Mouse (Mus musculus): ENCODE data around the gene Rgs3. TPM values are rescaled to one million over a fixed set of nuclear protein-coding genes. Genes with fewer than 3 reads are reported as not detected.

The Rgs3 gene
- polyA plus RNA-seq, 1 experiment from 2014 or later, result 63.1 TPM

- H3K4me2 ChIP-seq (ENCODE audit: low read depth, low read length), result no peak overlapping the region
- no peaks in the 10 kb centered on the region for H3K9me3 ChIP-seq (replicated peaks; ENCODE audit: control insufficient read depth, low read length)
- no peaks in the 10 kb centered on the region for H3K36me3 ChIP-seq (ENCODE audit: control insufficient read depth, insufficient read depth)
- no peak overlapping the region for H3K27ac ChIP-seq (ENCODE audit: low read length)
- no peak overlapping the region for H3K4me3 ChIP-seq (ENCODE audit: low read length)
- no peaks in the 10 kb centered on the region for H3K4me1 ChIP-seq (ENCODE audit: control insufficient read depth, insufficient read depth, low read length)
- WGBS, result 72% methylated on average over 6 of the region's 6 CpGs
- H3K9ac ChIP-seq (ENCODE audit: low read length), result no peak overlapping the region
- no peaks in the 10 kb centered on the region for H3K27me3 ChIP-seq (ENCODE audit: control insufficient read depth, insufficient read depth, low read length)
- no peak for ATAC-seq (replicated peaks; ENCODE audit: extremely low read depth, insufficient read depth, low FRiP score)
These were observed 25.9 kb upstream of the Rgs3 start for GRCm38 (mm10) chr4:62533729-62534128.

GRCm38 (mm10) chr4:62541802-62542201, 17.8 kb upstream of the Rgs3 start:
- 63% methylated on average over 3 of the region's 3 CpGs for WGBS
- H3K4me1 ChIP-seq (ENCODE audit: control insufficient read depth, insufficient read depth, low read length), result no peaks in the 10 kb centered on the region
- H3K27me3 ChIP-seq (ENCODE audit: control insufficient read depth, insufficient read depth, low read length), result no peaks in the 10 kb centered on the region
- no peak overlapping the region for H3K4me3 ChIP-seq (ENCODE audit: low read length)
- H3K4me2 ChIP-seq (ENCODE audit: low read depth, low read length), result no peak overlapping the region
- H3K9ac ChIP-seq (ENCODE audit: low read length), result no peak overlapping the region
- ATAC-seq (replicated peaks; ENCODE audit: extremely low read depth, insufficient read depth, low FRiP score), result no peak
- no peaks in the 10 kb centered on the region for H3K36me3 ChIP-seq (ENCODE audit: control insufficient read depth, insufficient read depth)
- no peaks in the 10 kb centered on the region for H3K9me3 ChIP-seq (replicated peaks; ENCODE audit: control insufficient read depth, low read length)
- no peak overlapping the region for H3K27ac ChIP-seq (ENCODE audit: low read length)

GRCm38 (mm10) chr4:62543782-62544181, 15.9 kb upstream of the Rgs3 start:
- no peaks in the 10 kb centered on the region for H3K36me3 ChIP-seq (ENCODE audit: control insufficient read depth, insufficient read depth)
- no peak for ATAC-seq (replicated peaks; ENCODE audit: extremely low read depth, insufficient read depth, low FRiP score)
- H3K9me3 ChIP-seq (replicated peaks; ENCODE audit: control insufficient read depth, low read length), result no peaks in the 10 kb centered on the region
- WGBS, result 72% methylated on average over 6 of the region's 6 CpGs
- no peak overlapping the region for H3K4me3 ChIP-seq (ENCODE audit: low read length)
- no peak overlapping the region for H3K27ac ChIP-seq (ENCODE audit: low read length)
- no peaks in the 10 kb centered on the region for H3K4me1 ChIP-seq (ENCODE audit: control insufficient read depth, insufficient read depth, low read length)
- no peaks in the 10 kb centered on the region for H3K27me3 ChIP-seq (ENCODE audit: control insufficient read depth, insufficient read depth, low read length)
- H3K4me2 ChIP-seq (ENCODE audit: low read depth, low read length), result no peak overlapping the region
- no peak overlapping the region for H3K9ac ChIP-seq (ENCODE audit: low read length)

GRCm38 (mm10) chr4:62544801-62545200, 14.8 kb upstream of the Rgs3 start:
- Histone ChIP-seq H3K27ac (ENCODE audit: low read length) (no peak overlapping the region), H3K9me3 (replicated peaks; ENCODE audit: control insufficient read depth, low read length) (no peaks in the 10 kb centered on the region), H3K4me3 (ENCODE audit: low read length) (no peak overlapping the region), H3K27me3 (ENCODE audit: control insufficient read depth, insufficient read depth, low read length) (no peaks in the 10 kb centered on the region), H3K4me2 (ENCODE audit: low read depth, low read length) (no peak overlapping the region), H3K9ac (ENCODE audit: low read length) (no peak overlapping the region), H3K4me1 (ENCODE audit: control insufficient read depth, insufficient read depth, low read length) (no peaks in the 10 kb centered on the region), H3K36me3 (ENCODE audit: control insufficient read depth, insufficient read depth) (no peaks in the 10 kb centered on the region)
- ATAC-seq (replicated peaks; ENCODE audit: extremely low read depth, insufficient read depth, low FRiP score), result no peak

- ATAC-seq (replicated peaks; ENCODE audit: extremely low read depth, insufficient read depth, low FRiP score), result no peak
- Histone ChIP-seq H3K4me3 (ENCODE audit: low read length) (no peak overlapping the region), H3K9ac (ENCODE audit: low read length) (no peak overlapping the region), H3K4me2 (ENCODE audit: low read depth, low read length) (no peak overlapping the region), H3K4me1 (ENCODE audit: control insufficient read depth, insufficient read depth, low read length) (no peaks in the 10 kb centered on the region), H3K36me3 (ENCODE audit: control insufficient read depth, insufficient read depth) (no peaks in the 10 kb centered on the region), H3K27ac (ENCODE audit: low read length) (no peak overlapping the region), H3K9me3 (replicated peaks; ENCODE audit: control insufficient read depth, low read length) (no peaks in the 10 kb centered on the region), H3K27me3 (ENCODE audit: control insufficient read depth, insufficient read depth, low read length) (no peaks in the 10 kb centered on the region)
- WGBS, result 73% methylated on average over 7 of the region's 7 CpGs
These were observed 7.7 kb upstream of the Rgs3 start for GRCm38 (mm10) chr4:62551966-62552365.

GRCm38 (mm10) chr4:62557436-62557835, 2.2 kb upstream of the Rgs3 start:
- no peak overlapping the region; the same call in 1 of the 2 replicates for H3K9ac ChIP-seq (ENCODE audit: low read length)
- peak overlapping the region; percentile 42; the same call in 1 of the 2 replicates for H3K27ac ChIP-seq (ENCODE audit: low read length)

GRCm38 (mm10) chr4:62560963-62561629, 1.4 kb downstream of the Rgs3 start:
- Histone ChIP-seq H3K36me3 (ENCODE audit: control insufficient read depth, insufficient read depth) (no peaks in the 10 kb centered on the region), H3K4me3 (ENCODE audit: low read length) (no peak overlapping the region), H3K4me1 (ENCODE audit: control insufficient read depth, insufficient read depth, low read length) (peaks cover 12% of the 10 kb centered on the region), H3K27ac (ENCODE audit: low read length) (no peak overlapping the region), H3K4me2 (ENCODE audit: low read depth, low read length) (no peak overlapping the region), H3K9ac (ENCODE audit: low read length) (no peak overlapping the region), H3K9me3 (replicated peaks; ENCODE audit: control insufficient read depth, low read length) (no peaks in the 10 kb centered on the region), H3K27me3 (ENCODE audit: control insufficient read depth, insufficient read depth, low read length) (peaks cover 46% of the 10 kb centered on the region)
- 0 out of 2 replicates have a peak, but pooled peaks have one; percentile 21 for ATAC-seq (replicated peaks; ENCODE audit: extremely low read depth, insufficient read depth, low FRiP score)
- WGBS, result 23% methylated on average over 4 of the region's 4 CpGs

More at GRCm38 (mm10) chr4:62557436-62557835, 2.2 kb upstream of the Rgs3 start:
- H3K9me3 ChIP-seq (replicated peaks; ENCODE audit: control insufficient read depth, low read length), result no peaks in the 10 kb centered on the region
- H3K36me3 ChIP-seq (ENCODE audit: control insufficient read depth, insufficient read depth), result no peaks in the 10 kb centered on the region
- ATAC-seq (replicated peaks; ENCODE audit: extremely low read depth, insufficient read depth, low FRiP score), result peak; percentile 45; the same call in 1 of the 2 replicates
- peaks cover 15% of the 10 kb centered on the region for H3K27me3 ChIP-seq (ENCODE audit: control insufficient read depth, insufficient read depth, low read length)
- H3K4me1 ChIP-seq (ENCODE audit: control insufficient read depth, insufficient read depth, low read length), result peaks cover 10% of the 10 kb centered on the region
- WGBS, result 35% methylated on average over 3 of the region's 3 CpGs
- no peak overlapping the region for H3K4me3 ChIP-seq (ENCODE audit: low read length)
- H3K4me2 ChIP-seq (ENCODE audit: low read depth, low read length), result peak overlapping the region; percentile 26

GRCm38 (mm10) chr4:62561630-62562001, 2.0 kb downstream of the Rgs3 start:
- no peak overlapping the region for H3K27ac ChIP-seq (ENCODE audit: low read length)
- no peaks in the 10 kb centered on the region for H3K36me3 ChIP-seq (ENCODE audit: control insufficient read depth, insufficient read depth)
- no peak for ATAC-seq (replicated peaks; ENCODE audit: extremely low read depth, insufficient read depth, low FRiP score)
- H3K4me3 ChIP-seq (ENCODE audit: low read length), result no peak overlapping the region
- H3K27me3 ChIP-seq (ENCODE audit: control insufficient read depth, insufficient read depth, low read length), result peaks cover 50% of the 10 kb centered on the region
- 53% methylated on average over 3 of the region's 3 CpGs for WGBS
- no peak overlapping the region for H3K4me2 ChIP-seq (ENCODE audit: low read depth, low read length)
- H3K9ac ChIP-seq (ENCODE audit: low read length), result no peak overlapping the region
- H3K4me1 ChIP-seq (ENCODE audit: control insufficient read depth, insufficient read depth, low read length), result peaks cover 17% of the 10 kb centered on the region
- H3K9me3 ChIP-seq (replicated peaks; ENCODE audit: control insufficient read depth, low read length), result no peaks in the 10 kb centered on the region

GRCm38 (mm10) chr4:62562006-62562405, 2.4 kb downstream of the Rgs3 start:
- Histone ChIP-seq H3K4me1 (ENCODE audit: control insufficient read depth, insufficient read depth, low read length) (peaks cover 18% of the 10 kb centered on the region), H3K4me2 (ENCODE audit: low read depth, low read length) (no peak overlapping the region), H3K27me3 (ENCODE audit: control insufficient read depth, insufficient read depth, low read length) (peaks cover 52% of the 10 kb centered on the region), H3K36me3 (ENCODE audit: control insufficient read depth, insufficient read depth) (no peaks in the 10 kb centered on the region), H3K9ac (ENCODE audit: low read length) (no peak overlapping the region), H3K4me3 (ENCODE audit: low read length) (no peak overlapping the region), H3K9me3 (replicated peaks; ENCODE audit: control insufficient read depth, low read length) (no peaks in the 10 kb centered on the region), H3K27ac (ENCODE audit: low read length) (no peak overlapping the region)
- ATAC-seq (replicated peaks; ENCODE audit: extremely low read depth, insufficient read depth, low FRiP score), result no peak
- WGBS, result 53% methylated on average over 4 of the region's 4 CpGs
